Mouse (Mus musculus) naive thymus-derived CD4-positive, alpha-beta T cell, adult 2 months (primary cell): ENCODE measurements around the gene Asic4.
A peak's percentile ranks its signal among the peaks of the same experiment; 100 is the strongest.

ENCODE experiments used
- DNase-seq: peaks from one replicate; pipeline ENCODE4 v3.0.0-alpha.2; 2011; ENCODE audit warnings: low read depth

Asic4 gene

DNA sequence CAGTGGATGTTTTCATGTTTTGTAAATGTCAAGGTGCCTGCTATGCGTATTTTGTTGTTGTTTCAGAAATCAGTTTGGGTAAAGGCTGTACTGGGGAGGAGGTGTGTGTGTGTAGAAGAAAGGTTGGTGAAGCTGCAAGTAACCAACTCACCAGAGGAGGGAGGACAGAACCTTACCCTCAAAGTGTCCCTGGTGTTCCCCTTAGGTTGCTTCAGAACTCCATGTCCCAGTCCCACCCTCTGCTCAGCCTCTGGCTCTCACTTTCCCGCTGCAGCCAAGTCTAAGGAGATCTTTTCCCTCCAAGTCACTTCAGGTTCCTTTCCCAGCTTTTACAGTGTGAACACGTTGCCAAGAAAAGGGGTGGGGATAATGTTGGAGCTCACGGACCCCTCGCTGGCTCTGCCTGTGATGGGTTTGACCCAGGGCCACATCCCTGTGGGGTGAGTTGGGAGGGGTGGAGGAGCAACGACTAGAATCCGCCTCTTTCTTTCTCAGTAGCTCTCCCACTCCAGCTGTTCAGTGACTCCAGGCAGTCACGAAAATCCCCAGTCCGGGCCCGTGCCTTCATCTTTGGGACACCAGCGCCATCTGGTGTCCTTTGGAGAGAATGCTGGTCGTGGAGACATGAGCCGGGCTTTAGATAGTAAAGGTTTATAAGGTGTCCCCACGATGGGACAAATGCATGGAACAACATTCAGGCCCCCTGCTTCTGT is 17.1 kb downstream of the Asic4 start:
- DNase-seq, result peak; percentile 80

DNA sequence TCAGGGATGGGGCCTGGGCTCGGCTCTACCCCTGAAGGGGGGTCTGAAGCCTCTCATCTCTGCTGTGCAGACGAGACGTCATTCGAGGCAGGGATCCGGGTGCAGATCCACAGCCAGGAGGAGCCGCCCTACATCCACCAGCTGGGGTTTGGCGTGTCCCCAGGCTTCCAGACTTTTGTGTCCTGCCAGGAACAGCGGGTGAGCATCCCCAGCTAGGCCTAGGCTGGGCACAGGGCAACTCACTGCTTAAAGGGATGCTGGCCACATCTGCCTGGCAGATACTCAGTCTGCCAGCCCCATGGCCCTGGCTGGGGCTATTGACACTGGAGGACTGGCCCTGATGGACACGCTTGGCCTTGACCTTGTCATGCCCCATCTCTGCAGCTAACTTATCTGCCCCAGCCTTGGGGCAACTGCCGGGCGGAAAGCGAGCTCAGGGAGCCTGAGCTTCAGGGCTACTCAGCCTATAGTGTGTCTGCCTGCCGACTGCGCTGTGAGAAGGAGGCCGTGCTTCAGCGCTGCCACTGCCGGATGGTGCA is 19.1 kb downstream of the Asic4 start:
- DNase-seq, result no peak

DNA sequence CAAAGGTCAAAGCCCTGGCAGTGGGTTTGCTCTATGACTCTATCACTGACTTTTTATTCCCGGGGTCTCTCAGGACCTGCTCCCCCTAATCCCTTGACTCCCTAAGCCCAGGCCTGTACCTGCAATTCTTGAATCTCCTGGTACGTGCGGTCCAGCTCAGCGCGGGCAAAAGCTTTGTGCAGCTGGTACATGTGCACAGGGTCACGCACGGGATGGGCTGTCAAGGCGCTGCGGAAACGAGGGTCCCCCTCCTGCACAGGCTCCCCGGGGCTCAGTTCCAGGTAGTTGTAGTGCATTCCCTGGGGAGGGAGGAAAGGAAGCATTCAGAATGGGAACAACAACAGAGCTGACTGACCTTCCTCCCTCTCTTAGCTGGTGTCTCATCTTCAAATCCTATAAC is 26.2 kb downstream of the Asic4 start:
- no peak for DNase-seq

DNA sequence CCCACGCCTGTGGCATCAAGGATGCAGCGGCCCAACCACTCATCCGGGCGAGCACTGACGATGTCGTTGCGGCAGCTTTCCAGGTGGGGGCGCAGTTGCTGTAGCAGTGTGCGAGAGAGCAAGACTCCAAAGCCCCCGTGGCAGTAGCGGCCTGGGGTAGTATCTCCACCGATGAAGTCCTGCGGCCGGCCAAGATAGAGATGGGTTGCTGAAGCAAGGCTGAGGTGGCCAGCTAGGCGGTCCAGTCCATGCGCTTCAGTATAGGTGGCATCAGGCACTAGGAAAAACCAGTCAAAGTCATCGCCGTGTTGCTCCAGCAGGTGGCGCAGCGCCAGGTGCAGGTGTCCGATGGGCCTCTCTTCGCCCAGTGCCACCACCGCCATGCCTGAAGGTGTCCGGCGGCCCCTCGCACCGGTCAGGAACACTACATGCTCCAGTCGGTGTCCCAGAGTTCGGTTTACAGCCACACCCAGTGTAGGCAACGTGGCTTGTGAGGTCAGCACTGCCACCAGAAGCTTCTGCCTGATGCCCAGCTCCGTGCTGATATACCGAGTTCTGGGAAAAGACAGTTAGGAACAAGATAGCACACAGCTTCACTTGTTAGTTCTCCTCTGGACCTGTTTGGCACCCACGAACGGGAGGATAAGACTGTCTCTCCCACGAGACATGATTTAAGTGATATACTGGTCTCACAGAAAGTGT is 27.2 kb downstream of the Asic4 start:
- DNase-seq, result peak; percentile 88

DNA sequence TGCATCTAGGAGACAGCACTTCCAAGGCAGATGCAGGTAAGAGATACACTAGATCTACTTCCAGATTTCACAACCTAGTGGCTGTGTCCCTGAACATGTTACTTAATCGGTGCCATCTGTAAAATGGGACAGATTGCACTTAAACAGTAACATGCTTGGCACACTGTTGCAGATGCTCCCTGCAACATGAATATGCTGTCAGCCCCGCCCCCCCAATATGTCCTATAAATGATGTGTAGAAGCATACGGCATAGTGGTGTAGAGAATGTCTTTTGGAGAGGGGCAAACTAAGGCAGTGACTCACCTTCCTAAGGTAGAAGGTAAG is 27.7 kb downstream of the Asic4 start:
- DNase-seq, result peak; percentile 57

DNA sequence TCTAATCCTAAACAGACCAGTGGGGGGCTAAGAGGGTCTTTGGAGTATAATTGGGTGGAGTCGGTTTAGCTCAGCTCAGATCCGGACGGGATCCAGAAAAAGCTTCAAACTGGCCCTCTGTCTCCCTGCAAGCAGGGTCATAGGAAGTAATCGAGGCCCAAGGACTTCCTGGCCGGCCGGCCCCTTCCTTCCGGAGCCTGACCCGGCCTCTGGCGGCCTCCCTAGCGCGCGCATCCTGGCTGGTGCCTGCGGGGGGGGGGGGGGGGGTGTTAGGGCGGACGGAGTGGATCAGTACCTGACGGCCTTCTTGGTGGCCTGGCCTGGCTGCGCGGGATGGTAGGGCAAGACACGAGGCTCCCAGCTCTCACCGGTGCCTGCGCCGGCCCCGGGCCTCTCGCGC is 28.3 kb downstream of the Asic4 start:
- no peak for DNase-seq

DNA sequence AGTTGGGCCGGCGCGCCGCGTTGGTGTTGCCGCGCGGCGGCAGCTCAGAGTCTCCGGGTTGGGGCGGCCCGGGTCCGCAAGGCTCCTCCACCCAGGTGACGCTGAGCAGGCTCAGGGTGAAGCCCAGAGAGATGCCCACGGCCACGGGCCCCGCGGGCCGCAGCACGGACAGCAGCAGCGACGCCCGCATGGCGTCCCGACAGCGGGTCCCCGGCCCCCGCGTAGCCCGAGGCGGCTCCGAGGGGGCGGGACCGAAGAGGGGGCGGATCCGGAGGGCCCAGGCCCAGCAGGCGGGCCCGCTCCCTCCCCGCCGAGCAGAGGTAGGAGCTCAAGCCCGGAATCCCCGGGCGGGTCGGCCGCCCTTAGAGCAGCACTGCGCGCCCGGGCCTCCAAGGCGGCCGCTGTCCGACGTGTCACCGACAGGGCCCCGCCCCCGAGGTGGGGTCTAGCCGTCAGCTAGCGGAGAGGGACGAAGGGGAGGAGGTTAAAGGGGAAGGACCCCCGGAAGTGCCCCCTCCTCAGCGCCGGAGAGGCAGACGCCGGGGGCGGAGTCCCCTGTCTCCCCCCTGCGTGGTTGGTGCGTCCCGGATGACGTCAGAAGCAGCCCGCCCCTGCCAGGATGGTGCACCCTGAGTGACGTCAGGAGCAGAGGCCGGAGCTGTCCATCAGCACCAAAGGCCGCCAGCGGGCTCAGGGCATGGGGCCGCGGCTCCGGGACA is 28.8 kb downstream of the Asic4 start, which contains the start of the genes Chpf and Tmem198:
TSS of gene Chpf (minus strand) at position 392 of the 719 bp plus-strand sequence.
TSS of gene Tmem198 (plus strand) at position 617 of the 719 bp plus-strand sequence.
- DNase-seq, result peak; percentile 96

DNA sequence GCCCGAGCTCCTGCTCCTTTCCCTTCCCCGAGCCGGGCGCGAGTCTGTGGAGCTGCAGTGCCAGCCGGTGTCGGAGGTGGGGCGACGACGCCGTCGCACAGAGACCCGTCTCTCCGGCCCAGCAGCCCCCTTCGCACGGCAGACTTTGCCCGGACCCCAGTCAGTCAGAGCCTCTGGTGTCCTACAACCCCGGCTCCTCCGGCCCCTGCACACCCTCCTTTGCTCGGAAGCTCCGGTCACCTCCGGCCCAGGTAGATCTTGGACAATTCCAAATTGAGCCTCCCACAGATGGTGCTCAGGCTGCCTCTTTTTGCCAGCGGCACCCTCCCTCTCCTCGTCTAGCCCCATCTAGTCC is 29.4 kb downstream of the Asic4 start:
- DNase-seq, result no peak

DNA sequence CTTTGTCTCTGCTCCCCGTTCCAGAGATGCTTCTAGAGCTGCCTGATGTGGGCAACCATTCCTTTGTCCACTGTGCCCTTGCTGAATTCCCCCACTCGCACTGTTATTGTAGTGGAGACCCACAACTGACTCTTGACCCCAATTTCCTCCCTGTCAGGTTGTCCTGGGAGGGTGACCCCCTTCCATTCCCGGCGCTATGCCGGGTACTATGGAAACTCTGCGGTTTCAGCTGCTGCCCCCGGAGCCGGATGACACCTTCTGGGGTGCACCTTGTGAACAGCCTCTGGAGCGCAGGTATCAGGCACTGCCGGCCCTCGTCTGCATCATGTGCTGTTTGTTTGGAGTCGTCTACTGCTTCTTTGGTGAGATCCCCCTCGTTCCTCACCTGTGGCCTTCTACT is 29.8 kb downstream of the Asic4 start:
- DNase-seq, result no peak

DNA sequence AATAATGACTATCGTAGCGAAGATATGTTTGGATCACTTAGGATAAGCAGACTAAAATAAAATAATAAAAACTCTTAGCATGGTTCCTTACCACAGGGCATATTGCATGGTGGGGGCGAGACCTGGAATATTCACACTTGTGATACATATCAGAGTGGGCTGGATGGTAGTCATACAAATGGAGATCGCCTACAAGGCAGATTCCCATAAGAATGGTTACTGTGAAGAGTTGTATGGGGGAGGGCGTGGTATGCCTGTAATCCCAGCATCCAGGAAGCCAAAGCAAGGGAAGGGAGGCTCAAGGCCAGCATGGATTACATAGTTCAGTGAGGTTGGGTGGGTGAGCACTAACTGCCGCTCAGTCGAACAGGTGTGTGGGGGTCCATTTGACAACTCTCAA is 30.5 kb downstream of the Asic4 start:
- no peak for DNase-seq

DNA sequence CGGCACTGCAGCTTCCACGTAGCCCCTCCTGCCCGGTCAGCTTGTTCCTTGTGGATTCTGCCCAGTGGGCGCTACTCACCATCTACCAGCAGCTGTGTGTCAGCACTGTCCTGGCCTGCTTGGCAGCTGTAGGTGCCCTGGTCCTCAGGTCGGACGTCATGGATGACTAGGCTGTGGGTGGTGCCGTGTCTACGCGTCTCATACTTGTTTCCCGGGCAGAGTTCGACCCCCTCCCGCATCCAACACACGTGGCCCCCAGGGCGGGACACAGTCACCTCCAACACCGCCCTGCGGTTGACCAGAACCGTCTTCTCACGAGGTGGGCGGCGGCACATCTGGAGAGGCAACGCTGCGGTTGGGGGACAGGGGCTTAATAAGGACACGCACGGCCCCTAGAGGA is 36.3 kb downstream of the Asic4 start:
- DNase-seq, result no peak

DNA sequence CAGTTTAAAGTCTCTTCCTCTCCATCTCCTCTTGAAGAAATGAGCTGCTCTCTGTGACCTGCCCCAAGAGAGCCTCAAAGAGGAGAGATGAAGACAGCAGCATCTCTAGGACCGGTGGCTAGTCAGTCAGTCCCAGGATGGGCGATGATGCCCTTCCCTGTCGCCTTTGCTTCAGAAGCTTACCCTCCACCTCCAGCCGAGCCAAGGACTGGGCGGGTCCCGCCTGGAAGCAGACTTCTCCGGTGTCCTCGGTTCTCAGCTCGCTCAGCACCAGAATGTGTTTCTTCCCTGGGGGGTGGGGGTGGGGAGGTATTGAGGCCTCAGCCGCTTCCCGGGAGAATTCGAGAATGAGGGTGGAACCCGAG is 36.8 kb downstream of the Asic4 start:
- DNase-seq, result no peak

DNA sequence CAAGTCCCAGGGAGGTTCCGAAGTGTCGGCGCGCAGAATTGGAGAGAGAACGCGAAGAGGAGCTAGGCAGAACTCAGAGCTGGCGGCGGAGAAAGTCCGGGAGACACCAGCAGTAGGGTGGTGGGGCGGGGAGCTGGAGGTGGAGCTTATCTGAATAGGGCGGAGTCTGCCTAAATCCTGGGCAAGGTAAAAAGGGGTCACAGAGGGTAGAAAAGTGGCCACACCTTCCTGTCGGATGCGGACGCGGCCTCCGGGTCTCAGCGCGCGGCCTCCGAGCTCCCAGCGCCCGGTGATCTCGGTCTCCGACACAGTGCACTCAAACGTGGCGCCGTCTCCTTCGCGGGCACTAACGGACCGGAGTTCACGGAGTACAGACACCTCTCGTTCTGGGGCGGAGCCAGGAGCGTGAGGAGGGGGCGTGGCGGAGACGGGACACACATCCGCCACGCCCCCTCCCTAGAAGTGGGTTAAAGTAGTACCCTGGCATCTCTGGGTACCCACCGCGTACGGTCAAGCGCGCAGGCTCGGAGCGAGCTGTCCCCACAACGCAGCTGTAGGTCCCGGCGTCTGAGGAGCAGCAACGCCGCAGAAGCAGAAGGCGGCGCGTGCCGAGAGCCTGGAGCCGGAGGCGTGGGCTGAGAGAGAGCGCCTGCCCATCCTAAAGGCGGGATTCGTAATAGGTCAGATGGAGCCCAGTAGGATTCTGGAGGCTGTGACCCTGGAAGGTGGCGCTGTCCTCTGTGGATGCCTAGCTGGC is 37.3 kb downstream of the Asic4 start:
- peak; percentile 79 for DNase-seq

DNA sequence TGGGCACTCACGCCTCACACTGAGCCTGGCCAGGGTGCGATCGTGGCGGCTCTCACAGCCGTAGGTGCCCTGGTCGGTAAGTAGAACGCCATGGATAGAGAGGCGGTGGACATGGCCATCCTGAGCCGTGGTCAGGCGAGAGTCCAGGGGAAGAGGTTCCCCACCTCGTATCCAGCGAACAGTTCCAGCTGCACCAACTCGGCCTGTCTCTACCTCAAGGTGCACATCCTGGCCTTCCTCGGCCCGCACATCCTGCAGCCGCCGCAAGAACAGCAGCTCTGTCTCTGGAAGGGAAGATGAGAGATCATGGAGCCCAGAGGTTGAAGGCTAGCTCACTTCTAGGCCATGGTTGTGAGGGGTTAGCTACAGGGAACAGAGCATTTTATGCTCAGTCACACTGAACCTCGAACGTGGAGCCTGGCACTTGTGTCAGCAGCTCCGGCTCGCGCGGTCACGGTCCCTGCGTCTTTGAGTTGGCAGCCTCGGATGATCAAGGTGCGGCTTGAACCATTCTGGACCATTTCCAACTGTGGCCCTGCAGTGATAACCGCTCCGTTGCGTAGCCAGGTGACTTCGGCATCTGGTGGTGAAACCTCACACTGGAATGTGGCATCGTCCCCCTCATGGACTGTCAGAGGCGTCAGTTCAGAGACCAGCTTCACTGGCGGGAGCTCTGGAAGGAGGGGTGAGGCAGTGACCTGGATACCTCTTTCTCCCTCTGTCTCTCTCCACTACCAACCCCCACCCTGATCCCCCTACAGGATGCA is 40.7 kb downstream of the Asic4 start:
- DNase-seq, result no peak

DNA sequence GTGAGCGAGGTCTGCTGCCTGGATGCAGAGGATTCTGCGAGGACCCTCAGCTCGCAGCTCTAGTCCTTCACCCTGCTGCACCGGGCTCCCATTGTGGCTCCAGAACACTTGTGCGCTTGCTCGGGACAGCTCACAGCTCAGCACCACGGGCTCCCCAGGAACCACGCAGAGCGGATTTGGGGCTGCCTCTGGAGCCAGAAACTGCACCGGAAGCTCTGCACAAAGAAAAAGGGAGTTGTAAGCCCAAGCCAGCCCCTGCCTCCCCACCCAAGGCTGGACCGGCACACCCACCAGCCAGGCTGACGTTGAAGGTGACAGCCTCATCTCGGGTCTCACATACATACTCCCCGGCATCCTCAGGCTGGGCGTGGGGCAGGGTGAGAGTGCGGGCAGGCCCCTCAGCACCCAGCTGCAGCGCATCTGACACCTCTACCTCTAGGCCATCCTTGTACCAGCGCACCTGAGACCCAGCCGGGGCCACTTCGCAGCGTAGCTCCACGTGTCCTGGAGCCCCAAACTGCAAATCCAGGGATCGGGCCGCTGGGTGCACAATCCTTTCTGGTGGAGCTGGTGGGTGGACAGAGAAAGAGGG is 42.4 kb downstream of the Asic4 start:
- no peak for DNase-seq

DNA sequence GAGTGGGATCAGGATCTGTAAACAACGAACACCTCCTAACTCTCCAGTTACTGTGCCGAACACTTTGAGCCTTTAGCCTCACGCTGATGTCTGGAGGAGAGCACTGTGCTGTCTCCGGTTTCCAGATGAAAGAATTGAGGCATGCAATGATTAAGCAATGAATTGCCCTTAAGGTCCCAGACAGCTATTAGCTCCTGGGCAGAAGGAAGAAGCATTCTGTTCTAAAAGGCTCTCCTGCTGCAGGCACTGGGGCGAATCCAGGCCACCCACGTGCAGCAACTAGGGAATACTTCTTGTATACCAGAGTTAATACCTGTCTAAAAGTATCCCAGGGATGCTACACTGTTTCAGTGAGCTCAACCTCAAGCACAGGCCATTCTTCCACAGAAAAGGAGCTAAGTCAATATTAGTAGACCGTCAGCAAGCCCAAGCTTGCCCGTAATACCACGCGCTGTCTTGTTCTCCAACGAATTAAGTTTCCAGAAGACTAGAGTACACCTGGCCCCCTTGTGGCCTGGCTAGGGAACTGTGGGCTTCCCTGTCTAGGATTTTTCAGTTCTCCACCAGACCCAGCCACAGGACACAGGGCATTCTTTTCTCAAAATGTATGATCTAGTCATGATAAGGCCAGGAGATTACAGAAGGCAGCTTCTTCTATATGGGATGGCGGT is 44.8 kb downstream of the Asic4 start:
- no peak for DNase-seq

DNA sequence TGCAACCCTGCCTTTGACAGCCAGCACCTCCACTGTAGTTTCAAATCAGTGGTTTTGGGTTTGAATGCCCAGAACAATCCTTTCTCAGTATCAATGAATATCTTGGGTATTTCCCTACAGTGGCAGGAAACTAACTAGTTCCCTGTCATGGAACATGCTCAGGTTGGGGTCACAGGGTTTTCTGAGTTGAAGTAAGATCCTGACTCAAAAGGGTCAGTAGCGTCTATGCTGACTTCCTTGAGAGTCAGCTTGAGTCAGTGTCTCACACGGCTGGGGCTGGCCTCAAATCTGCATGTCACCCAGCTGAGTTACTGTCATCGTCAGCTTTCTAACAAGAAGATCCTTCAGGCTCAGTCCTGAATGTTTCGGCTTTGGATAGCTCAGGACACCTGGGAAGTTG is 48.7 kb downstream of the Asic4 start:
- no peak for DNase-seq

DNA sequence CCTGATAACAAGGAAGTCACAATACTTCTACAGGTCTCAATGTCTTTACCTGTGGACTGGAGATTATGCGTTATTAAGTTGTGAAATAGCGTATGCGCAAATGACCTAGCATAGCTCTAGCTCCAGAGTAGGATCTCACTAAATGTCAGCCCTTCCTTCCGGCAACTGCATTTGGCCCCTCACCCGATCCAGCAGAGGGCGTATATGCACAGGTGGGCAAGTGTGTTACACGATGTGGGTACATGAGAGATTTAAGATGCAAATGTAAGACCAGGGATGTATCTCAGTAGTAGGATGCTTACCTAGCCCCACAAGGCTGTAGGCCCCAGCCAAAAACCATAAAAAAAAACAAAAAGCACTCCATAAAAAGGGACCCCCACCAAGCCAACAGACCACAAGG is 49.2 kb downstream of the Asic4 start:
- no peak for DNase-seq

DNA sequence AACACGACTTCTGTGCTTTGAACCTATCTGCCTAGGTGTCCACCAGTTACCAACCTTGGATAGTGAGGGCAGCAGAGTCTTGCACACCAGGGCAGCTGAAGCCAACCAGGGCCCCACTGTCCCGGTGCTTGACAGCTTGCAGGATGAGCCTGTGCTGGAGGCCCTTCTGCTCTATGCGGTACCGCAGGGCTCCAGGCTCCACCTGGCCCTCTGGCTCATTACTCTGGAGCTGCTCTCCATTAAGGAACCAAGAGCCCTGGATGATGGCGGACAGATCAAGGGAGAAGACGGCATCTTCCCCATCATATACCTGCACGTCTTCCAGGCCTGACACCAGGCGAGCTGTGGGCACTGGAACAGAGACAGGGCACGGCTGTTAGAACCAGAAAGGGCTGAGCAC is 51.7 kb downstream of the Asic4 start:
- no peak for DNase-seq

DNA sequence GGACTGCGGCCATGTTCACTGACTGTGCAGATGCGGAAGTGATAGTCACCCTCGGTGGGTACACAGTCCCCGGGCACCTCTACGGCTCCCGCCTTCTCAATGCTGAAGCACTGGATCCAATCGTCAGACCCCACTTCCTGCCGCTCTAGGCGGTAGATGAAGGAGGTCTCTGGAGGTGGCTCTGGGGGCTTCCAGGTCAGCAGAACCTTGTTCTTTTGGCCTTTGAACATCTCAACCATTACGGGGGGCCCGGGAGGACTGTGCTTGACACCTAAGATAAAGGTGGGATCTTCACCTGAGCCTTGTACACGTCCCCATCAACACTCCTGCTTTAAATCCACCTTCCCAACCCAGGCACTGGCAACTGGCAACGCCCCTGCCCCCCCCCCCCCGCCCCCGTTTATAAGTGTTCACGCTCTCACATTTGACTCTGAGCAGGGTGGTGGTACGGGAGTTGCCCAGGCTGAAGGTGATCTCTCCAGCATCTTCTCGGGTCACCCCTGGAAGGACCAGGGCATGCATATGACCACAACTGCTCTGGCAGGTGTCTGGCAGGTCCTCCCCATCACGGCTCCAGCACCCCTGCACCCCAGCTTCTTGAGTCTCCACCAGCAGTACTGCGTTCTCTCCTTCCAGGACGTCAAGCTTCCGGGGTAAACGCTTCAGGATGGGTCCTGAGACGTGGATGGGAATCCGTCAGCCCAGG is 52.9 kb downstream of the Asic4 start:
- no peak for DNase-seq
